Comparison of ENCODE assay signal across 21 mouse cellular contexts in the genomic region with DNA sequence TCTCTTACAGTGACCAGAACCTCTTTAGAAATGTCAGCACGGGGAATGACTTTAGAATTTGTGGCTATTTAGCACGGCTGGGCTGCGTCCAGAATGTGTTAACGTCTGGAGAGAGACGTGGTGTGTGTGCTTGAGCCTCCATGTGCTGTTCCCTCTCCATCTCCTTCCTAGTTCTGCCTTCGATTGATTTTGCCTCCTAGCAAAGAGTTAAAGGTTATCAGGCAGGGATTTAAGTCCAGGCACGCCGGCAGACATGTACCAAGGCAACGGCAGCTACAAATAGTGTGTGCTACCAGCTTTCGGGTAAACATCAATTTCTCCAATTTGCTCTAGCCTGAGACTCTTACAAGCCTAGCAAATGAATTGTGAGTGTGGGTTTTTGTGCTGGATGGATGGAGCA.
A peak's percentile ranks its signal among the peaks of the same experiment; 100 is the strongest.
DNase-seq lines count a peak whose midpoint lies in the region; ATAC-seq and TF ChIP-seq lines count a peak whose summit lies in the region.
"Had no signal": no experiment of that assay in that cellular context is flagged by ENCODE, and none has a peak within 500 bp of the region (broad histone marks: within the 10 kb centered on the region; RNA-seq: fewer than 3 reads in every experiment).

No protein-coding gene starts in this region.

- no peaks in the 10 kb centered on the region for H3K27me3 ChIP-seq in heart, embryonic 11.5 days (ENCODE audit: control insufficient read depth, insufficient read depth, low read length)
- H3K27me3 ChIP-seq in heart, adult 2 months (ENCODE audit: control insufficient read depth, insufficient read depth, low read length) = no peaks in the 10 kb centered on the region
- no peaks in the 10 kb centered on the region for H3K27me3 ChIP-seq in hindbrain, embryonic 15.5 days
- H3K27me3 ChIP-seq in hindbrain, embryonic 14.5 days (ENCODE audit: control insufficient read depth, insufficient read depth, low read length) = no peaks in the 10 kb centered on the region
- no peaks in the 10 kb centered on the region; the same call in 1 of the 2 replicates for H3K27me3 ChIP-seq in midbrain, embryonic 11.5 days (ENCODE audit: control insufficient read depth, insufficient read depth, low read length)
- no peaks in the 10 kb centered on the region for H3K27me3 ChIP-seq in midbrain, postnatal 0 days (ENCODE audit: insufficient read depth, low read length)
- H3K27me3 ChIP-seq: limb, embryonic 12.5 days; liver, embryonic 12.5 days had no signal

- H3K4me1 ChIP-seq in heart, embryonic 11.5 days (ENCODE audit: control insufficient read depth, insufficient read depth, low read length) = 0 out of 2 replicates have a peak, but pooled peaks cover 2% of the 10 kb centered on the region
- no peaks in the 10 kb centered on the region for H3K4me1 ChIP-seq in heart, adult 2 months (ENCODE audit: control insufficient read depth, insufficient read depth, low read length)
- H3K4me1 ChIP-seq in hindbrain, embryonic 15.5 days (replicated peaks) = peaks cover 13% of the 10 kb centered on the region; the same call in 1 of the 2 replicates
- peaks cover 26% of the 10 kb centered on the region; the same call in 1 of the 2 replicates for H3K4me1 ChIP-seq in hindbrain, embryonic 14.5 days (replicated peaks; ENCODE audit: control insufficient read depth, insufficient read depth, low read length)
- H3K4me1 ChIP-seq in midbrain, embryonic 11.5 days (ENCODE audit: control insufficient read depth, insufficient read depth, low read length) = peaks cover 12% of the 10 kb centered on the region
- no peaks in the 10 kb centered on the region for H3K4me1 ChIP-seq in midbrain, postnatal 0 days (ENCODE audit: insufficient read depth, low read length)
- H3K4me1 ChIP-seq: liver, embryonic 12.5 days had no signal

- no peaks in the 10 kb centered on the region for H3K9me3 ChIP-seq in heart, embryonic 11.5 days (replicated peaks; ENCODE audit: control insufficient read depth, low read length)
- H3K9me3 ChIP-seq in hindbrain, embryonic 15.5 days = no peaks in the 10 kb centered on the region
- H3K9me3 ChIP-seq in hindbrain, embryonic 14.5 days (ENCODE audit: control insufficient read depth, low read length) = no peaks in the 10 kb centered on the region
- no peaks in the 10 kb centered on the region for H3K9me3 ChIP-seq in midbrain, embryonic 11.5 days (ENCODE audit: control insufficient read depth, low read length)
- no peaks in the 10 kb centered on the region for H3K9me3 ChIP-seq in midbrain, postnatal 0 days (ENCODE audit: low read length)
- H3K9me3 ChIP-seq: embryonic facial prominence, embryonic 10.5 days; limb, embryonic 12.5 days; liver, embryonic 12.5 days had no signal

- H3K9ac ChIP-seq in heart, embryonic 11.5 days (ENCODE audit: low read depth, low read length) = no peak overlapping the region
- H3K9ac ChIP-seq in heart, adult 2 months (ENCODE audit: low read depth, low read length) = no peak overlapping the region
- no peak overlapping the region for H3K9ac ChIP-seq in hindbrain, embryonic 15.5 days
- H3K9ac ChIP-seq in hindbrain, embryonic 14.5 days = no peak overlapping the region
- no peak overlapping the region for H3K9ac ChIP-seq in midbrain, embryonic 11.5 days (ENCODE audit: low read length)
- H3K9ac ChIP-seq in midbrain, postnatal 0 days (replicated peaks; ENCODE audit: low read length, poor library complexity, severe bottlenecking) = no peak overlapping the region
- H3K9ac ChIP-seq: limb, embryonic 12.5 days; liver, embryonic 12.5 days had no signal

- H3K27ac ChIP-seq in heart, embryonic 11.5 days (ENCODE audit: low read depth, low read length) = no peak overlapping the region
- H3K27ac ChIP-seq in heart, adult 2 months = no peak overlapping the region
- 0 out of 2 replicates have a peak overlapping the region, but pooled peaks have one; percentile 2 for H3K27ac ChIP-seq in hindbrain, embryonic 15.5 days (replicated peaks)
- no peak overlapping the region for H3K27ac ChIP-seq in hindbrain, embryonic 14.5 days
- H3K27ac ChIP-seq in midbrain, embryonic 11.5 days (ENCODE audit: low read depth, low read length) = no peak overlapping the region
- no peak overlapping the region for H3K27ac ChIP-seq in midbrain, postnatal 0 days (ENCODE audit: low read depth, low read length)
- H3K27ac ChIP-seq: embryonic facial prominence, embryonic 10.5 days; gastrocnemius, adult 2 months; hindbrain, postnatal 0 days; limb, embryonic 12.5 days; liver, embryonic 12.5 days had no signal

- intact Hi-C loops in heart, adult 2 months (cut with DNase I) = no loop called here

- no peaks in the 10 kb centered on the region for H3K36me3 ChIP-seq in heart, embryonic 11.5 days (ENCODE audit: control insufficient read depth, insufficient read depth, low read length)
- no peaks in the 10 kb centered on the region for H3K36me3 ChIP-seq in heart, adult 2 months (ENCODE audit: control insufficient read depth, insufficient read depth, low read length)
- no peaks in the 10 kb centered on the region for H3K36me3 ChIP-seq in hindbrain, embryonic 15.5 days
- H3K36me3 ChIP-seq in hindbrain, embryonic 14.5 days (replicated peaks; ENCODE audit: control insufficient read depth, insufficient read depth) = no peaks in the 10 kb centered on the region
- H3K36me3 ChIP-seq in midbrain, embryonic 11.5 days (ENCODE audit: control insufficient read depth, insufficient read depth, low read length) = no peaks in the 10 kb centered on the region
- H3K36me3 ChIP-seq in midbrain, postnatal 0 days (ENCODE audit: insufficient read depth, low read length) = no peaks in the 10 kb centered on the region
- H3K36me3 ChIP-seq: embryonic facial prominence, embryonic 10.5 days; limb, embryonic 12.5 days; liver, embryonic 12.5 days had no signal

- no peak for ATAC-seq in heart, embryonic 11.5 days (replicated peaks; ENCODE audit: insufficient number of reproducible peaks, low FRiP score, low TSS enrichment)
- no peak for ATAC-seq in hindbrain, embryonic 15.5 days (ENCODE audit: low FRiP score, low read depth)
- ATAC-seq in hindbrain, embryonic 14.5 days (ENCODE audit: low FRiP score) = no peak
- ATAC-seq in midbrain, embryonic 11.5 days (ENCODE audit: low FRiP score) = no peak
- ATAC-seq in midbrain, postnatal 0 days (ENCODE audit: low FRiP score) = no peak
- ATAC-seq: hindbrain, postnatal 0 days; liver, embryonic 12.5 days had no signal

- TF ChIP-seq POLR2A in heart, adult 2 months (IDR thresholded peaks at IDR 0.05; ENCODE audit: insufficient read depth, low read depth, low read length) = no peak

- no peak overlapping the region for H3K4me3 ChIP-seq in heart, embryonic 11.5 days (ENCODE audit: low read depth, low read length)
- no peak overlapping the region for H3K4me3 ChIP-seq in heart, adult 2 months
- H3K4me3 ChIP-seq in hindbrain, embryonic 15.5 days = no peak overlapping the region
- H3K4me3 ChIP-seq in hindbrain, embryonic 14.5 days (replicated peaks; ENCODE audit: low read length) = no peak overlapping the region
- no peak overlapping the region for H3K4me3 ChIP-seq in midbrain, embryonic 11.5 days (ENCODE audit: low read depth, low read length)
- H3K4me3 ChIP-seq in midbrain, postnatal 0 days (ENCODE audit: low read depth, low read length) = no peak overlapping the region
- H3K4me3 ChIP-seq: embryonic facial prominence, embryonic 10.5 days; gastrocnemius, adult 2 months; limb, embryonic 12.5 days; liver, embryonic 12.5 days; myocyte had no signal

- TF ChIP-seq CTCF in heart, adult 2 months (IDR thresholded peaks at IDR 0.05) = no peak
- TF ChIP-seq CTCF in midbrain, postnatal 0 days (IDR thresholded peaks at IDR 0.05) = no peak

- TF ChIP-seq EP300 in heart, adult 2 months (IDR thresholded peaks at IDR 0.05; ENCODE audit: insufficient read depth, low read depth, low read length) = no peak

- no peaks in the 10 kb centered on the region for H3K79me2 ChIP-seq in heart, adult 2 months (replicated peaks; ENCODE audit: control insufficient read depth, insufficient read depth, low read length)

- peak overlapping the region; percentile 29 for H3K4me2 ChIP-seq in heart, embryonic 11.5 days
- H3K4me2 ChIP-seq in hindbrain, embryonic 15.5 days = no peak overlapping the region
- H3K4me2 ChIP-seq in hindbrain, embryonic 14.5 days (replicated peaks) = no peak overlapping the region
- no peak overlapping the region for H3K4me2 ChIP-seq in midbrain, embryonic 11.5 days
- no peak overlapping the region for H3K4me2 ChIP-seq in midbrain, postnatal 0 days (ENCODE audit: low read depth, low read length, poor library complexity, severe bottlenecking)
- H3K4me2 ChIP-seq: limb, embryonic 12.5 days; liver, embryonic 12.5 days had no signal

- no peak for DNase-seq in heart, adult 2 months
- no peak for DNase-seq in hindbrain, embryonic 14.5 days (ENCODE audit: low spot score)
- peak; percentile 61 for DNase-seq in midbrain, embryonic 11.5 days (ENCODE audit: low spot score, missing footprints)
- no peak for DNase-seq in midbrain, postnatal 0 days (ENCODE audit: low spot score)
- peak; percentile 49 for DNase-seq in yolk sac, embryonic 10.5 days (ENCODE audit: low spot score)
- DNase-seq: adrenal gland, postnatal 25 days; B cell, adult 2 months; cerebellum, adult 11-12 months; cerebellum, postnatal 14 days; gastrocnemius, adult 2 months; kidney, adult 9 months; lung, adult 2 months; lung, postnatal 36 days; right cerebral cortex, postnatal 25 days had no signal

- 18% methylated on average over 10 of the region's 10 CpGs for WGBS in heart, embryonic 11.5 days (ENCODE audit: insufficient replicate concordance)
- 42% methylated on average over 10 of the region's 10 CpGs for WGBS in heart, adult 2 months
- WGBS in hindbrain, embryonic 15.5 days = 62% methylated on average over 10 of the region's 10 CpGs
- WGBS in hindbrain, embryonic 14.5 days = 57% methylated on average over 10 of the region's 10 CpGs
- WGBS in midbrain, embryonic 11.5 days = 58% methylated on average over 10 of the region's 10 CpGs
- WGBS in midbrain, postnatal 0 days = 48% methylated on average over 10 of the region's 10 CpGs

Comparison
In these comparisons a context has a peak if more than half of its experiments do, and no peak if none do; other contexts are left out.
1. DNase-seq: peak in midbrain, embryonic 11.5 days (single experiment) and yolk sac, embryonic 10.5 days (single experiment); none in heart, adult 2 months (0 of 2), hindbrain, embryonic 14.5 days (single experiment) and midbrain, postnatal 0 days (single experiment).